Comparison of ENCODE assay signal across 9 mouse cellular contexts in the genomic region with DNA sequence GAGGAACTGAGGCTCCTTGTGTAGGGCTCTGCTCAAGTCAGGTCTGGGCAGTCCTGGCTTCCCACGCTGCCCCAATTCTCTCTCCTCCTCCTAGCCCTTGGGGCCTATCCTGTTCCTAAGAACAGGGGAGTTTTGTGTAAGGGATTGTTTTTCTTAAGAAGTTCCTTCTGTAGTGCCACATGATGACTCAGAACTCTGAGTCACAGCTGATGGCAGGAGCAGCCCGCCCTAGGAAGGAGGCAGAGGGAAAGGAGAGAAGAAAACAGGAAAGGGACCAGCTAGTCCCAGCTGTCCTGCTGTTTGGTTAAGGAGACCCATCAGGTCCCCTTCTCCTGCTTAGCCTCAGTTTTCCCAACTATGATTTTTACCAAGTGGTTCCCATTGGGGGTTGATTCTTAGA. TPM values are rescaled to one million over a fixed set of nuclear protein-coding genes. Genes with fewer than 3 reads are reported as not detected.
DNase-seq lines count a peak whose midpoint lies in the region; ATAC-seq and TF ChIP-seq lines count a peak whose summit lies in the region.
"Had no signal": no experiment of that assay in that cellular context is flagged by ENCODE, and none has a peak within 500 bp of the region (broad histone marks: within the 10 kb centered on the region; RNA-seq: fewer than 3 reads in every experiment).

No protein-coding gene starts in this region.

- H3K9ac ChIP-seq in kidney, postnatal 0 days (ENCODE audit: low read depth, low read length): no peak overlapping the region
- H3K9ac ChIP-seq in forebrain, embryonic 14.5 days (ENCODE audit: low read length): no peak overlapping the region

- TF ChIP-seq CTCF in kidney, postnatal 0 days (IDR thresholded peaks at IDR 0.05; ENCODE audit: low read depth): no peak

- DNase-seq in kidney, postnatal 0 days (ENCODE audit: low spot score): no peak
- no peak for DNase-seq in kidney, postnatal 25 days
- peak; percentile 87 for DNase-seq in adipocyte (ENCODE audit: low spot score)
- DNase-seq in heart, adult 9 months (ENCODE audit: low spot score in 2 of 2): peak; percentile 75 to 83
- DNase-seq in lung, postnatal 36 days: peak; percentile 74
- DNase-seq in embryo, embryonic 10.5 days (ENCODE audit: low spot score): no peak
- no peak for DNase-seq in urinary bladder, postnatal 10 days (ENCODE audit: low spot score)
- no peak for DNase-seq in forebrain, embryonic 14.5 days (ENCODE audit: low spot score)

- no peak overlapping the region for H3K4me3 ChIP-seq in kidney, postnatal 0 days (replicated peaks; ENCODE audit: low read depth, low read length)
- no peak overlapping the region for H3K4me3 ChIP-seq in forebrain, embryonic 14.5 days (ENCODE audit: low read depth, low read length)

- H3K4me1 ChIP-seq in kidney, postnatal 0 days (replicated peaks; ENCODE audit: insufficient read depth, low read length): peaks cover 26% of the 10 kb centered on the region
- H3K4me1 ChIP-seq in forebrain, embryonic 14.5 days (ENCODE audit: control insufficient read depth, insufficient read depth, low read length): peaks cover 3% of the 10 kb centered on the region; the same call in 1 of the 2 replicates

- peak overlapping the region; percentile 44; the same call in 1 of the 2 replicates for H3K27ac ChIP-seq in kidney, postnatal 0 days
- H3K27ac ChIP-seq in forebrain, embryonic 14.5 days (ENCODE audit: low read depth, low read length): no peak overlapping the region

- no peak overlapping the region for H3K4me2 ChIP-seq in kidney, postnatal 0 days (ENCODE audit: low read length)
- no peak overlapping the region for H3K4me2 ChIP-seq in forebrain, embryonic 14.5 days (ENCODE audit: low read length)

- no peaks in the 10 kb centered on the region for H3K27me3 ChIP-seq in kidney, postnatal 0 days (ENCODE audit: insufficient read depth, low read length)
- H3K27me3 ChIP-seq in forebrain, embryonic 14.5 days (replicated peaks; ENCODE audit: control insufficient read depth, insufficient read depth, low read length): no peaks in the 10 kb centered on the region

- no peak for ATAC-seq in kidney, postnatal 0 days (replicated peaks; ENCODE audit: low FRiP score, low read depth)
- no peak for ATAC-seq in forebrain, embryonic 14.5 days
- ATAC-seq: hindbrain, embryonic 16.5 days had no signal

- 43% methylated on average over 2 of the region's 2 CpGs for WGBS in kidney, postnatal 0 days
- WGBS in forebrain, embryonic 14.5 days: 88% methylated on average over 2 of the region's 2 CpGs

- H3K9me3 ChIP-seq in kidney, postnatal 0 days (replicated peaks; ENCODE audit: low read length): no peaks in the 10 kb centered on the region
- H3K9me3 ChIP-seq in forebrain, embryonic 14.5 days (replicated peaks; ENCODE audit: control insufficient read depth, low read length): no peaks in the 10 kb centered on the region

- no peaks in the 10 kb centered on the region for H3K36me3 ChIP-seq in kidney, postnatal 0 days (ENCODE audit: insufficient read depth, low read length)
- no peaks in the 10 kb centered on the region for H3K36me3 ChIP-seq in forebrain, embryonic 14.5 days (ENCODE audit: control insufficient read depth, insufficient read depth, low read length)

RNA-seq across cellular contexts. Expression of a gene that starts 15.6 kb away (rescaled TPM):
- 158 and 159 TPM in 2 replicates for polyA plus RNA-seq in kidney, postnatal 0 days (2015; fragmentation: Nextera tagmentation; extraction: Ambion mirVana)
- polyA plus RNA-seq in forebrain, embryonic 14.5 days (2014; fragmentation: Nextera tagmentation; extraction: Ambion mirVana): 22.5 and 25.0 TPM in 2 replicates

Comparison
In these comparisons a context has a peak if more than half of its experiments do, and no peak if none do; other contexts are left out.
1. DNase-seq: peak in adipocyte (single experiment), heart, adult 9 months (2 of 2) and lung, postnatal 36 days (single experiment); none in kidney, postnatal 0 days (single experiment), kidney, postnatal 25 days (0 of 2), embryo, embryonic 10.5 days (single experiment), urinary bladder, postnatal 10 days (single experiment) and forebrain, embryonic 14.5 days (single experiment).